Mouse (Mus musculus) stomach, postnatal 0 days (tissue): Measurements from ENCODE around the gene Gucy1b1. TPM values are rescaled to one million over a fixed set of nuclear protein-coding genes. Genes with fewer than 3 reads are reported as not detected.
A peak's percentile ranks its signal among the peaks of the same experiment; 100 is the strongest.

ENCODE experiments used
- ATAC-seq: fragments of 200-750 bp; cut with Nextera tagmentation; 2 replicates; pipeline ENCODE4 v1.8.0; 2017; ENCODE audit not compliant: low FRiP score, low TSS enrichment
- DNase-seq: peaks from one replicate; pipeline ENCODE4 v3.0.0-alpha.2; 2016; ENCODE audit warnings: low spot score
- H3K27ac ChIP-seq: fragments of 300-500 bp; sonication (generic); replicated peaks from 2 replicates; pipeline ENCODE4 v1.5.1; 2014; ENCODE audit warnings: mild to moderate bottlenecking, control low read depth
- H3K27me3 ChIP-seq: fragments of 300-500 bp; sonication (generic); 2 replicates; pipeline ENCODE4 v1.6.1; 2014; ENCODE audit warnings: low read length; ENCODE audit not compliant: control insufficient read depth, insufficient read depth
- H3K36me3 ChIP-seq: fragments of 300-500 bp; sonication (generic); 2 replicates; pipeline ENCODE4 v1.6.1; 2014; ENCODE audit warnings: low read length, mixed read lengths; ENCODE audit not compliant: control insufficient read depth, insufficient read depth
- H3K4me1 ChIP-seq: fragments of 300-500 bp; sonication (generic); replicated peaks from 2 replicates; pipeline ENCODE4 v1.6.1; 2014; ENCODE audit warnings: antibody characterized with exemption; ENCODE audit not compliant: control insufficient read depth, insufficient read depth
- H3K4me2 ChIP-seq: fragments of 300-500 bp; sonication (generic); replicated peaks from 2 replicates; pipeline ENCODE4 v1.6.1; 2014; ENCODE audit warnings: low read depth, mild to moderate bottlenecking, control low read depth, moderate library complexity
- H3K4me3 ChIP-seq: fragments of 300-500 bp; sonication (generic); 2 replicates; pipeline ENCODE4 v1.5.1; 2014; ENCODE audit warnings: low read depth, low read length, control low read depth
- H3K9ac ChIP-seq: fragments of 300-500 bp; sonication (generic); 2 replicates; pipeline ENCODE4 v1.6.1; 2014; ENCODE audit warnings: mild to moderate bottlenecking, low read length, control low read depth, mixed read lengths
- H3K9me3 ChIP-seq: fragments of 300-500 bp; sonication (generic); 2 replicates; pipeline ENCODE4 v1.6.1; 2016; ENCODE audit warnings: low read length; ENCODE audit not compliant: control insufficient read depth
- CTCF ChIP-seq: IDR thresholded peaks from 2 replicates; pipeline ENCODE4 v1.5.1; 2016; ENCODE audit warnings: antibody characterized with exemption, low read depth, mild to moderate bottlenecking, moderate library complexity
- EP300 ChIP-seq: optimal IDR thresholded peaks from 2 replicates; pipeline ENCODE3; 2016; ENCODE audit warnings: antibody characterized with exemption
- WGBS: fragments of 180-500 bp; shearing (Covaris S2); extraction: QIAGEN DNeasy Blood & Tissue Kit; methylation state at CpG from one replicate; pipeline ENCODE4 v1.1.7; 2014; 5-methylcytosine and 5-hydroxymethylcytosine counted together
- polyA plus RNA-seq: library from polyadenylated mRNA; unstranded; fragments of >200 nt; fragmentation: Nextera tagmentation; extraction: Ambion mirVana; gene quantifications from 2 replicates; pipeline ENCODE4 v1.2.1, GENCODE M21; 2015

The Gucy1b1 gene
- polyA plus RNA-seq, 1 experiment from 2014 or later = 20.0 TPM

GRCm38 (mm10) chr3:82027286-82027685 is 47.2 kb downstream of the Gucy1b1 start:
- H3K27me3 ChIP-seq = no peaks in the 10 kb centered on the region
- ATAC-seq = no peak
- H3K36me3 ChIP-seq = no peaks in the 10 kb centered on the region
- H3K4me3 ChIP-seq = no peak overlapping the region
- no peak overlapping the region for H3K27ac ChIP-seq
- no peaks in the 10 kb centered on the region for H3K9me3 ChIP-seq
- H3K9ac ChIP-seq = no peak overlapping the region
- TF ChIP-seq CTCF (no peak), EP300 (no peak)
- no peak for DNase-seq
- no peaks in the 10 kb centered on the region for H3K4me1 ChIP-seq
- WGBS = 53% methylated on average over 1 of the region's 1 CpGs
- no peak overlapping the region for H3K4me2 ChIP-seq

- no peaks in the 10 kb centered on the region for H3K9me3 ChIP-seq
- H3K4me2 ChIP-seq = no peak overlapping the region
- H3K27ac ChIP-seq = no peak overlapping the region
- H3K4me3 ChIP-seq = no peak overlapping the region
- no peak for ATAC-seq
- no peak for DNase-seq
- WGBS = 85% methylated on average over 3 of the region's 3 CpGs
- no peak overlapping the region for H3K9ac ChIP-seq
- H3K36me3 ChIP-seq = no peaks in the 10 kb centered on the region
- no peaks in the 10 kb centered on the region for H3K27me3 ChIP-seq
- no peak for TF ChIP-seq CTCF
- no peak for TF ChIP-seq EP300
- no peaks in the 10 kb centered on the region for H3K4me1 ChIP-seq
These were observed 51.4 kb downstream of the Gucy1b1 start for GRCm38 (mm10) chr3:82023065-82023464.

GRCm38 (mm10) chr3:82022421-82022920 is 52.0 kb downstream of the Gucy1b1 start:
- no peaks in the 10 kb centered on the region for H3K9me3 ChIP-seq
- TF ChIP-seq CTCF (no peak), EP300 (no peak)
- H3K27me3 ChIP-seq = no peaks in the 10 kb centered on the region
- H3K27ac ChIP-seq = no peak overlapping the region
- ATAC-seq (no peak), DNase-seq (no peak)
- no peaks in the 10 kb centered on the region for H3K4me1 ChIP-seq
- no peaks in the 10 kb centered on the region for H3K36me3 ChIP-seq
- 85% methylated on average over 8 of the region's 8 CpGs for WGBS
- no peak overlapping the region for H3K4me3 ChIP-seq
- no peak overlapping the region for H3K4me2 ChIP-seq
- no peak overlapping the region for H3K9ac ChIP-seq

GRCm38 (mm10) chr3:82014148-82014703 is 60.3 kb downstream of the Gucy1b1 start:
- Histone ChIP-seq H3K27ac (no peak overlapping the region), H3K4me2 (no peak overlapping the region), H3K9ac (no peak overlapping the region), H3K4me3 (no peak overlapping the region), H3K9me3 (no peaks in the 10 kb centered on the region), H3K36me3 (no peaks in the 10 kb centered on the region), H3K27me3 (no peaks in the 10 kb centered on the region), H3K4me1 (no peaks in the 10 kb centered on the region)
- 58% methylated on average over 7 of the region's 7 CpGs for WGBS
- DNase-seq = no peak
- no peak for ATAC-seq
- TF ChIP-seq EP300 = no peak
- TF ChIP-seq CTCF = no peak

GRCm38 (mm10) chr3:82007002-82007401 is 67.5 kb downstream of the Gucy1b1 start:
- TF ChIP-seq EP300 (peak; percentile 66), CTCF (no peak)
- no peak for DNase-seq
- Histone ChIP-seq H3K4me3 (no peak overlapping the region), H3K9ac (no peak overlapping the region), H3K27ac (no peak overlapping the region), H3K4me2 (no peak overlapping the region), H3K36me3 (no peaks in the 10 kb centered on the region), H3K4me1 (no peaks in the 10 kb centered on the region), H3K27me3 (no peaks in the 10 kb centered on the region), H3K9me3 (no peaks in the 10 kb centered on the region)
- 0 out of 2 replicates have a peak, but pooled peaks have one; percentile 24 for ATAC-seq
- WGBS = 60% methylated on average over 1 of the region's 1 CpGs

- DNase-seq = no peak
These were observed 78.5 kb downstream of the Gucy1b1 start for GRCm38 (mm10) chr3:81995988-81996387.

More at GRCm38 (mm10) chr3:81995988-81996387, 78.5 kb downstream of the Gucy1b1 start:
- Histone ChIP-seq H3K4me3 (no peak overlapping the region), H3K9me3 (no peaks in the 10 kb centered on the region), H3K36me3 (no peaks in the 10 kb centered on the region), H3K9ac (no peak overlapping the region), H3K4me1 (no peaks in the 10 kb centered on the region), H3K27ac (no peak overlapping the region), H3K27me3 (no peaks in the 10 kb centered on the region), H3K4me2 (no peak overlapping the region)
- whole genome bisulfite sequencing = 2% methylated on average over 1 of the region's 1 CpGs
- ATAC-seq = no peak
- TF ChIP-seq CTCF (peak; percentile 87), EP300 (no peak)
